Mouse (Mus musculus) kidney, embryonic 16.5 days (tissue): ENCODE data around the gene Clasp2. TPM values are rescaled to one million over a fixed set of nuclear protein-coding genes. Genes with fewer than 3 reads are reported as not detected.

Source experiments
- polyA plus RNA-seq: library from polyadenylated mRNA; unstranded; fragments of >200 nt; fragmentation: Nextera tagmentation; extraction: Ambion mirVana; gene quantifications from 2 replicates; pipeline ENCODE4 v1.2.1, GENCODE M21; 2015

The Clasp2 gene
- polyA plus RNA-seq, 1 experiment from 2014 or later: 23.0 TPM

Other genes with a start within 250 kb of the Clasp2 start
- 86.6 and 96.8 TPM in 2 replicates for gene Pdcd6ip, start 33.2 kb upstream of the Clasp2 start, polyA plus RNA-seq
- gene Ubp1, start 189.5 kb downstream of the Clasp2 start, polyA plus RNA-seq: 33.4 and 35.4 TPM in 2 replicates